Mouse (Mus musculus) stomach, embryonic 15.5 days (tissue): ENCODE measurements around the gene Anxa7. TPM values are rescaled to one million over a fixed set of nuclear protein-coding genes. Genes with fewer than 3 reads are reported as not detected.
A peak's percentile ranks its signal among the peaks of the same experiment; 100 is the strongest.

Experiments used
- ATAC-seq: fragments of 200-750 bp; cut with Nextera tagmentation; 2 replicates; pipeline ENCODE4 v1.8.0; 2017; ENCODE audit warnings: low read depth, moderate number of reproducible peaks, moderate TSS enrichment; ENCODE audit not compliant: insufficient read depth, low FRiP score
- H3K27ac ChIP-seq: fragments of 300-500 bp; sonication (generic); 2 replicates; pipeline ENCODE4 v1.5.1; 2015; ENCODE audit warnings: mild to moderate bottlenecking, inconsistent platforms
- H3K27me3 ChIP-seq: fragments of 300-500 bp; sonication (generic); replicated peaks from 2 replicates; pipeline ENCODE4 v1.6.1; 2015; ENCODE audit warnings: inconsistent platforms
- H3K36me3 ChIP-seq: fragments of 300-500 bp; sonication (generic); 2 replicates; pipeline ENCODE4 v1.6.1; 2015; ENCODE audit warnings: inconsistent platforms
- H3K4me1 ChIP-seq: fragments of 300-500 bp; sonication (generic); 2 replicates; pipeline ENCODE4 v1.6.1; 2015; ENCODE audit warnings: inconsistent platforms
- H3K4me2 ChIP-seq: fragments of 300-500 bp; sonication (generic); 2 replicates; pipeline ENCODE4 v1.6.1; 2015; ENCODE audit warnings: mild to moderate bottlenecking, inconsistent platforms
- H3K4me3 ChIP-seq: fragments of 300-500 bp; sonication (generic); replicated peaks from 2 replicates; pipeline ENCODE4 v1.5.1; 2015; ENCODE audit warnings: inconsistent platforms
- H3K9ac ChIP-seq: fragments of 300-500 bp; sonication (generic); 2 replicates; pipeline ENCODE4 v1.6.1; 2015; ENCODE audit warnings: inconsistent platforms
- H3K9me3 ChIP-seq: fragments of 300-500 bp; sonication (generic); 2 replicates; pipeline ENCODE4 v1.6.1; 2016; ENCODE audit warnings: inconsistent platforms
- WGBS: fragments of 180-500 bp; shearing (Covaris S2); methylation state at CpG from one replicate; pipeline ENCODE4 v1.1.7; 2015; 5-methylcytosine and 5-hydroxymethylcytosine counted together
- polyA plus RNA-seq: library from polyadenylated mRNA; unstranded; fragments of >200 nt; fragmentation: Nextera tagmentation; extraction: Ambion mirVana; gene quantifications from 2 replicates; pipeline ENCODE4 v1.2.1, GENCODE M21; 2015

Gene Anxa7
- polyA plus RNA-seq, result 58.4 and 59.9 TPM in 2 replicates

DNA sequence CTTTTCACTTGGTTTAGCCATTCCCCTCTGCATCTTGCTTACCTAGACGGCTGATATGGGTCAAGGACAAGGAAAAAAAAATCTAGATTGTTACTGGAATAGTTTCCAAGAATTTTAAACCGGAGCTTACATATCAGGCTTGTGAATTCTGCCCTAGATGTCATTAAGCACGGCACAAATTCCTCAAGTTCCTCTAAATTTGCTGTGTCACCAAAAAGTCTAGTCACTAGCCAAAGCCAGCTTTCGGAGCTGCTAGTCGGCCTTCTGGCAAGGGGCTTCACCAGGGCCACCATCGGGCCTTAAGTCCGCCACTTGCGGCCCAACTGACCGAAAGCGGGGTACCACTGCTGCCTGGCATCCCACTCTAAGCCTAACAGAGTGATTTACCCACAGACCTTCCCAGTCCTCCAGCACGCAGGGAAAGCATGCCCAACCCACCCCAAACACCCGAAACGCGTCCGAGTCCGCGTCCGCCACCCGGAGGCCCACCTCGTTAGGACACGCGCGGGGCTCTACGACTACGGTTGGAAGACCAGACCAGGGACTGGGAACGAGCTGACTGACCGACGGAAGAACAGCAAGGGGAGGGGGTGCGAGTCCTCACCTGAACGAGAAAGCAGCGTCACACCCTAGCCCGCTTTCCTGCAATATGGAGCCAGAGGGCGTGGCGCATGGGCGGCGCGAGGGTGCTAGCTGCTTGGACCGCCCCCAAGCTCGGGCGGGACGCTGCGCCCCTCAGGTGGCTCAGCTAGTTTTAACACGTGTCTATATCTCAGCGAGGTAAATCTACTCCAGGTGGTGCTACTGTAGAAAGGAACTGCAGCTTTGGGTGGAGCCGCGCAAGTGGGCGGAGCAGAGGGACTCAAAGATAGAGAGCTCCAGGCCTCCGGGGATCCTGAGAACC lies at the start of gene Anxa7:
Gene Anxa7, minus strand, starts transcription at position 843 of the 904 bp plus-strand sequence.
- Histone ChIP-seq H3K27me3 (no peaks in the 10 kb centered on the region), H3K27ac (peak within 1 kb of the TSS; percentile 85), H3K4me1 (peaks cover 9% of the 10 kb centered on the region; the same call in 1 of the 2 replicates), H3K36me3 (0 out of 2 replicates have a peak, but pooled peaks cover under 1% of the 10 kb centered on the region), H3K9ac (peak within 1 kb of the TSS; percentile 32), H3K4me2 (peak within 1 kb of the TSS; percentile 75), H3K4me3 (peak within 1 kb of the TSS; percentile 63), H3K9me3 (no peaks in the 10 kb centered on the region)
- ATAC-seq, result peak; percentile 91
- under 1% methylated on average over 48 of the region's 48 CpGs for WGBS

DNA sequence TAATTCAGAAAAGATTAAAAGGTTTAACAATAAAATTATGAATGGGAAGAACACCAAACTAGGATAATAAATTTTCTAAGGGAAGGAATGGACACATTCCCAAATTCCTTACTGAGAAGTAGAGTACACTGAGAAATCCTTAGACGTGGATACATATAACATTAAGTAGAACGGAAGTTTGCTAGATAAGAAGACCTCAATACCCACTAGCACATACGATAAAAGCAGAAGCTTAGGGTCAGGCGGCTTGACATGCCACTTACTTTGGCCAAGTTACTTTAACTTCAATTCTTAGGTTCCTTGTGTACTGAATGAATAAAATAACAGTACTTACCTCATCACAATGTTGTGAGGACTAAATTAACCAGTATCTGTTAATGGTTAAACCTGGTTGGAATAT lies 49.7 kb upstream of the Anxa7 start:
- Histone ChIP-seq H3K4me1 (no peaks in the 10 kb centered on the region), H3K4me3 (no peak overlapping the region), H3K9me3 (no peaks in the 10 kb centered on the region), H3K36me3 (no peaks in the 10 kb centered on the region), H3K27me3 (no peaks in the 10 kb centered on the region), H3K4me2 (no peak overlapping the region), H3K27ac (no peak overlapping the region), H3K9ac (no peak overlapping the region)
- 85% methylated on average over 4 of the region's 4 CpGs for WGBS
- ATAC-seq, result no peak

DNA sequence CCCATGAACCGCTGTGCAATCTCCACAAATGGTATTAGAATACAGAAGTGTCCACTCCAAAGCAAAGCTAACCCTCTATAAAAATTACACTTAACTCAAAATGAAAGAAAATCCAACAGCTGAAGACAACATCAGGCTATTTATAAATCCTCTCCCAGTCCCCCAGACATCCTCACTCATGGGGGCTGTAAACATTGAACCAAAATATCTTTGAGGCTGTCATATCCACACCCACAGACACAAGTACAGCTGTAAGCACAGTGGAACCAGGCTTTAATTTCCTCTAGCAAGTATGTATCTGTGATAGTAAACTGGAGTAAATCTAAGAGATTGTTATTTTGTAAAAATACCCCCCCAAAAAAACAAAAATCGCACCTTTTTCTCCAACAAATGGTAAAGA lies 40.2 kb upstream of the Anxa7 start:
- Histone ChIP-seq H3K27ac (no peak overlapping the region), H3K4me2 (no peak overlapping the region), H3K36me3 (0 out of 2 replicates have a peak, but pooled peaks cover 4% of the 10 kb centered on the region), H3K4me3 (no peak overlapping the region), H3K9me3 (no peaks in the 10 kb centered on the region), H3K4me1 (no peaks in the 10 kb centered on the region), H3K27me3 (no peaks in the 10 kb centered on the region), H3K9ac (no peak overlapping the region)
- ATAC-seq, result no peak
- WGBS, result 94% methylated on average over 2 of the region's 2 CpGs

DNA sequence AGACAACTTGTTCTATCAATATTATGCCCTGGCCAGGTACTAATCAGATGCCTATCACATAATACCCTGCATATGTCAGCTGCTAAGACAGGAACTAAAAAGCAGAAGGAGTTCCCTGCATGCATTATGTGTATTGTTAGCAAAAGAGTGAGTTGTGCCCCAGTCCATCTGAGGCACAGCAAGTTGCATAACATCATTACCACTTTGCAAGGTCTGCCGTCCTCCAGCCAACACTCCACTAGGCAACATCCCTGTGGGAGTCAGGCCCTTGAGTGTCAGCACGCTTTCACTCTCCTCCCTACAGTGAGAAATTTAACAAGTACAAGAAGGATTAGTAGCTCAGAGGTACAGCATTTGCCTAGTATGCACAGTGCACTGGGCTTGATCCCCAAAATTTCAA lies 28.5 kb upstream of the Anxa7 start:
- Histone ChIP-seq H3K27me3 (no peaks in the 10 kb centered on the region), H3K4me2 (no peak overlapping the region), H3K9me3 (no peaks in the 10 kb centered on the region), H3K4me3 (no peak overlapping the region), H3K4me1 (no peaks in the 10 kb centered on the region), H3K27ac (no peak overlapping the region), H3K36me3 (peaks cover 4% of the 10 kb centered on the region; the same call in 1 of the 2 replicates), H3K9ac (no peak overlapping the region)
- ATAC-seq, result no peak
- WGBS, result 79% methylated on average over 2 of the region's 2 CpGs

DNA sequence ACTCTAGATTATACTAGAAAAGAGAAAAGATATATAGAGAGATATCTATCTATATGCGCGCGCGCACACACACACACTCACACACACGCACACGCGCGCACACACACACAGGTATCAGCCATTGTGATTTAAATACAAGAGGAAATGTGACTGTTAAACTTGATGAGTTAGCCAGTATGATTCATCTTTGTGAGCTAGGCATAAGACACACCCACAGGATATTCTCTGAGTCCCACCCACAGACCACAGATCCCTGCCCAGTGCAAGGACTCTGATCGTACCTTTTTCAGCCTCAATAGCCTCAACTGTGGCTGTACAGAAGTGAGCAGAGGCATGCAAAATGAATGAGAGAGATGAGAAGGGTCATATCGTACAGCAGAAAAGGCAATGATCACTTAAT lies 23.0 kb upstream of the Anxa7 start:
- Histone ChIP-seq H3K36me3 (0 out of 2 replicates have a peak, but pooled peaks cover 3% of the 10 kb centered on the region), H3K4me3 (no peak overlapping the region), H3K27me3 (no peaks in the 10 kb centered on the region), H3K9me3 (no peaks in the 10 kb centered on the region), H3K4me2 (no peak overlapping the region), H3K27ac (no peak overlapping the region), H3K9ac (no peak overlapping the region), H3K4me1 (no peaks in the 10 kb centered on the region)
- WGBS, result 92% methylated on average over 10 of the region's 10 CpGs
- no peak for ATAC-seq

DNA sequence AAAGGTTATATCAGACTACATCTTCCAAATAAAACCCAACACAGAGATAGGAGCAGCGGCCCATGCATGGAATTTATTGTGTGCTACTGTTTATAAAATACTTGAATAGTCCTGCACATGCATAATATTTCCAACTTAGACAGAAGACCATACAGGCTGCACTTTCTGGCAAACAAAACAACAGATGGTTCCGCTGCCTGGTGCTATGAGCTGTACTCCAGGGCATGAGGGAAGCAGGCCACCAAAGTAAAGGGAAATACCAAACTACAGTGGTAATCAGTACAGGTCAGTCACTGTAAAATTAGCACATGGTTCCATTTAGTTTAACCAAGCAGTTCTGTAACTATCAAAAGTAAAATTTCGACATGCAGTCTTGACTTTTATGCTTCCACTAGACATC lies 20.0 kb upstream of the Anxa7 start:
- H3K27ac ChIP-seq, result no peak overlapping the region
- H3K27me3 ChIP-seq, result no peaks in the 10 kb centered on the region
- peaks cover 11% of the 10 kb centered on the region; the same call in 1 of the 2 replicates for H3K36me3 ChIP-seq
- ATAC-seq, result no peak
- no peak overlapping the region for H3K4me2 ChIP-seq
- H3K9me3 ChIP-seq, result no peaks in the 10 kb centered on the region
- WGBS, result 90% methylated on average over 3 of the region's 3 CpGs
- no peaks in the 10 kb centered on the region for H3K4me1 ChIP-seq
- H3K4me3 ChIP-seq, result no peak overlapping the region
- H3K9ac ChIP-seq, result no peak overlapping the region

DNA sequence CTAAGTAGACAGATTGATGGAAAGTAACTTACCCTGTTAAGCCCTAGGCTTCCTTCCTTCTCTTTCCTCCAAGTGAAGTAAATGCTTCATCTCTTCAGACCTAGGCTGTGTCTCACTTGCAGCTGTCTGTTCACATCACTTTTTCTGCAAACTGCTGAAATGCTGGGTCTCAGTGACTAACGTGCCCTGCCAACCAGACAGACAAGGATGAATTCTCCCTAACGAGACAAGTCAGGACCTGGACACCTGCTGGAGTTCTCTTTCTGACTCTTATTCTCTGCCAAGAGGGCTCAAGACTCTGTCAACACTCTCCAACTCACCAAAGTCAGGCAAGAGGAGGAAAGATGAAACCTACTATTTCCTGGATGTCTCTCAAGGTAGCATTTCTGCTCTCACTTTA lies 16.7 kb upstream of the Anxa7 start, which contains the start of gene Mss51:
Gene Mss51, minus strand, starts transcription at position 299 of the 400 bp plus-strand sequence.
- ATAC-seq, result no peak
- WGBS, result 77% methylated on average over 2 of the region's 2 CpGs
- H3K9me3 ChIP-seq, result no peaks in the 10 kb centered on the region

DNA sequence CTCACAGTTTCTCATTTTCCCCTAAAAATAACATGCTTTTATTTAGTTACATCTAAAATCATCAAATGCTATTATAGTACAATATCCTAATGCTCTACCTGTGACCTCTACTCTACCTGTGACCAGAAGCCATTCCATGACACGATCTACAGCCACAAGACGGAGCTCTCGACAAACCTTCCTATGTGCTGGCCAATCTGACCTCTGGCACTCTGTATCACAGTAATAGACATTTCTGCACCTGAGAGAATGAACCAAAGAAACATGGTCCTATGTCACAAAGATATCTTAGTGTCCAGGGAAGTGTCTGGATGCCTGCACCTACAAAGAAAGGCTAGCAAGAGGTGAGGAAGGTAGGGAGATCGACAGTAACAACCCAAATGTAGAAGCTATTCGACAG lies 6.1 kb upstream of the Anxa7 start:
- Histone ChIP-seq H3K27ac (no peak overlapping the region), H3K4me1 (no peaks in the 10 kb centered on the region), H3K27me3 (no peaks in the 10 kb centered on the region), H3K9me3 (no peaks in the 10 kb centered on the region), H3K9ac (no peak overlapping the region), H3K4me2 (no peak overlapping the region), H3K36me3 (0 out of 2 replicates have a peak, but pooled peaks cover 4% of the 10 kb centered on the region), H3K4me3 (no peak overlapping the region)
- ATAC-seq, result no peak
- WGBS, result 91% methylated on average over 5 of the region's 5 CpGs

More for the DNA sequence above, 16.7 kb upstream of the Anxa7 start, which contains the start of gene Mss51:
- Histone ChIP-seq H3K36me3 (peaks cover 11% of the 10 kb centered on the region; the same call in 1 of the 2 replicates), H3K4me1 (no peaks in the 10 kb centered on the region), H3K4me2 (no peak within 1 kb of the TSS), H3K4me3 (no peak within 1 kb of the TSS), H3K27ac (no peak within 1 kb of the TSS), H3K27me3 (no peaks in the 10 kb centered on the region), H3K9ac (no peak within 1 kb of the TSS)

DNA sequence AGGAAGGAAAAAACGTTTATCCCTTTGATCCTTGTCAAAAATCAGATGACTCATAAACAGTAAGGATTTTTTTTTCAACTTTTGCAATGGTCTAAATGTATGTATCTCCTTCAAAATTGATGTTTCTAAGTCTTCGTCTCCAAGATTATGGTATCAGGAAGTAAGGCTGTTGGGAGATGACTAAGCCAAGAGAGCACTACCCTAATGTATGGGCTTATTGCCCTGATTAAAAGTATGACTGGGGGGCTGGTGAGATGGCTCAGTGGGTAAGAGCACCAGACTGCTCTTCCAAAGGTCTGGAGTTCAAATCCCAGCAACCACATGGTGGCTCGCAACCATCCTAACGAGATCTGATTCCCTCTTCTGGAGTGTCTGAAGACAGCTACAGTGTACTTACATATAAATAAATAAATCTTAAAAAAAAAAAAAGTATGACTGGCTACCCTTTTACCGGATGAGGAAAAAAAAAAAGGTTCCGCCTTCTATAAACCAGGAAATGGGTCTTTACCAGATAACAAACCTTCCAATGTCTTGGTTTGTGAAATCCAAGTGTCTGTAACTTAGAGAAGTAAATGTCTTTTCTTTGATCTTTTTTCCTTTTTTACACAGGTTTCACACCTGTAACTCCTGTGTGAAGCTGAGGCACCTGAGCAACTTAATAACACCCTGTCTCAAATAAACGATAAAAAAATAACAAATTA lies 2.3 kb upstream of the Anxa7 start:
- Histone ChIP-seq H3K27ac (no peak overlapping the region), H3K9ac (no peak overlapping the region), H3K27me3 (no peaks in the 10 kb centered on the region), H3K4me1 (peaks cover 9% of the 10 kb centered on the region; the same call in 1 of the 2 replicates), H3K4me3 (no peak overlapping the region), H3K9me3 (no peaks in the 10 kb centered on the region), H3K36me3 (0 out of 2 replicates have a peak, but pooled peaks cover 4% of the 10 kb centered on the region), H3K4me2 (no peak overlapping the region)
- no peak for ATAC-seq
- WGBS, result 82% methylated on average over 7 of the region's 7 CpGs

DNA sequence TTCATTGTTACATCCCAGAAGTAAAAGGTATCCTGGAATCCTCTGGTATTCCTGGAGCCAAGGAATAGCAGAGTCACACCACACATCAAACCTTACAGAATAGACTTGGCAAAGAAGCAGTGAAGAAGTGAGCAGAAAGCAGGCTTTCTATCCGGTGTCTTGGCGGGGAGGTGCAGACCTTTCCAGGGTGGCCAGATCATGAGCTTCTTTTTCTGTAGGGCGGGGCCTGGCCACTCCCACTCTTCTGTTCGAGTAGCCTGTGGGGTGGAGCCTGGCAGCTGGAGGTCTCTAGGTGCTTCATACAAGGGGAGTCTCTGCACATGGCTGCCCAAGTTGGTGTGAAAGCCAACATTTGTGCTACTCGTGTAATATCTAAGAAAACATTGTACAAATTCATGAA lies 1.3 kb upstream of the Anxa7 start:
- Histone ChIP-seq H3K36me3 (0 out of 2 replicates have a peak, but pooled peaks cover 4% of the 10 kb centered on the region), H3K27me3 (no peaks in the 10 kb centered on the region), H3K27ac (no peak overlapping the region), H3K9ac (no peak overlapping the region), H3K4me1 (peaks cover 9% of the 10 kb centered on the region; the same call in 1 of the 2 replicates), H3K4me2 (no peak overlapping the region), H3K4me3 (no peak overlapping the region), H3K9me3 (no peaks in the 10 kb centered on the region)
- no peak for ATAC-seq
- 25% methylated on average over 5 of the region's 5 CpGs for WGBS

DNA sequence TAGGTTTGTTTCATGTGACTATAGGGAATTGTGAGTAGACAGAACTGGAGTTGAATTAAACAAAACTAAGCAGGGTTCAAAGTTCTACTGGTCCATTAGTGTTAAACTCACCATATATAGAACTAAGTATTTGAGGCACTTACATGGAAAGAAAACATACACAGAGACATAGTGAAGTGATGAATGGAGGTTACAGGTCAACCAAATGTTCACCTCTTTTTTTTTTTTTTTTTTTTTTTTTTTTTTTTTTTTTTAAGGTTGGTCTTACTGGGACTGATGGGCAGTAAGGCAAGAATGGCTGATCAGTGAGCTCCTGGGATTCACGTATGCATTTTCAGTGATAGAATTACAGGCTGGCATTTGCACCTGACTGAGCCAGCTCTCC lies 254 bp upstream of the Anxa7 start:
- 62% methylated on average over 1 of the region's 1 CpGs for WGBS
- Histone ChIP-seq H3K9ac (peak overlapping the region; percentile 32; the same call in 1 of the 2 replicates), H3K9me3 (no peaks in the 10 kb centered on the region), H3K27me3 (no peaks in the 10 kb centered on the region), H3K36me3 (0 out of 2 replicates have a peak, but pooled peaks cover 4% of the 10 kb centered on the region), H3K4me1 (peaks cover 9% of the 10 kb centered on the region; the same call in 1 of the 2 replicates), H3K27ac (peak overlapping the region; percentile 85; the same call in 1 of the 2 replicates), H3K4me3 (peak overlapping the region; percentile 63), H3K4me2 (peak overlapping the region; percentile 75)
- ATAC-seq, result no peak
